Mouse (Mus musculus) intestine, embryonic 15.5 days (tissue): ENCODE measurements at regions not wholly inside any gene's neighbourhood (a gene's known extent, or its start where the extent isn't known, plus 50 kb on each side); places are given as distances from the start of the nearest gene placed in this dataset.

Source experiments
- ATAC-seq: fragments of 200-750 bp; cut with Nextera tagmentation; 2 replicates; pipeline ENCODE4 v1.8.0; 2017; ENCODE audit warnings: moderate TSS enrichment, moderate library complexity
- H3K27ac ChIP-seq: fragments of 300-500 bp; sonication (generic); 2 replicates; pipeline ENCODE4 v1.5.1; 2015; ENCODE audit warnings: mild to moderate bottlenecking, inconsistent platforms
- H3K27me3 ChIP-seq: fragments of 300-500 bp; sonication (generic); replicated peaks from 2 replicates; pipeline ENCODE4 v1.6.1; 2015; ENCODE audit warnings: inconsistent platforms
- H3K36me3 ChIP-seq: fragments of 300-500 bp; sonication (generic); 2 replicates; pipeline ENCODE4 v1.6.1; 2015; ENCODE audit warnings: inconsistent platforms
- H3K4me1 ChIP-seq: fragments of 300-500 bp; sonication (generic); replicated peaks from 2 replicates; pipeline ENCODE4 v1.6.1; 2015; ENCODE audit warnings: inconsistent platforms
- H3K4me2 ChIP-seq: fragments of 300-500 bp; sonication (generic); replicated peaks from 2 replicates; pipeline ENCODE4 v1.6.1; 2015; ENCODE audit warnings: mild to moderate bottlenecking, inconsistent platforms
- H3K4me3 ChIP-seq: fragments of 300-500 bp; sonication (generic); replicated peaks from 2 replicates; pipeline ENCODE4 v1.5.1; 2015; ENCODE audit warnings: inconsistent platforms
- H3K9ac ChIP-seq: fragments of 300-500 bp; sonication (generic); 2 replicates; pipeline ENCODE4 v1.6.1; 2015; ENCODE audit warnings: inconsistent platforms
- H3K9me3 ChIP-seq: fragments of 300-500 bp; sonication (generic); 2 replicates; pipeline ENCODE4 v1.6.1; 2016; ENCODE audit warnings: inconsistent platforms
- WGBS: fragments of 180-500 bp; shearing (Covaris S2); methylation state at CpG from one replicate; pipeline ENCODE4 v1.1.7; 2015; 5-methylcytosine and 5-hydroxymethylcytosine counted together

DNA sequence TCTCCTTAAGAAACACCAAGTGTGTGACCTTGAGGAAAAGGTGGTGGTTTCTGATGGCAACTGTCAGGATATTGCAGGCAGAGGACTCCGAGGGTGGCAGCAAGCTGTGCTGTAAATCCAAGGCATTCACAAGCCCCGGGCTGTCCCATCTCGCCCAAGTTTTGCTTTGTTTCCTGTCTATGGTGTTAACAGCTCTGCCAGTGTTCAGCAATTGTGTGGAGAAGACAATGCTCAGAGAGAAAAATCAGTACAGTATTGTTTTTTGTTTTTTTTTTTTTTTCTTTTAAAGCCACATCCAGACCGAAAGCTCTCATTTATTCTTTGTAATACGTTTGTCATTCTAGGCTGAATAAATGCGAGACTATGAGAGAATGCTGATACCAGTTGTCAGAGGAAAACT is 846.5 kb downstream of the Slc4a3 start:
- H3K27me3 ChIP-seq = no peaks in the 10 kb centered on the region
- 59% methylated on average over 6 of the region's 6 CpGs for WGBS
- H3K4me3 ChIP-seq = no peak overlapping the region
- no peak overlapping the region for H3K27ac ChIP-seq
- H3K9me3 ChIP-seq = no peaks in the 10 kb centered on the region
- H3K4me1 ChIP-seq = no peaks in the 10 kb centered on the region
- no peak overlapping the region for H3K4me2 ChIP-seq
- no peak overlapping the region for H3K9ac ChIP-seq
- no peaks in the 10 kb centered on the region for H3K36me3 ChIP-seq
- ATAC-seq = no peak

DNA sequence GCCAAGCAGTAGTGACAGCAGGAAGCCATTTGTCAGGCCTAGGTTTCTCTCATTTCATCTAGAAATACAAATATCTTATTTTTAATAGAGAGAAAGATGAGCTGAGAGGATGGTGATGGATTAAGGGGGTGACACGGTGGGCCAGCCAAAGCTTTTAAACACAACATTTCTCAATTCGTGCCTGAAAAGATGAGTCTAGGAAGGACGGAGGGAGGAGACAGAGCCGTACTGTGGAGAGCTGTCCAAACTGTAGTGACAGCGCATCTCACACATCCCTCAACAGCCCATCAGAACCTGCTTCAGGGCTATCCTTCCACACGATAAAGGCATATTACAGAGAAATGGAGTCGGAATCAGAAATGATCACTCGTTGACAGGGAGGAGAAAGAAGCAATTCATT is 848.0 kb downstream of the Slc4a3 start:
- 80% methylated on average over 8 of the region's 8 CpGs for WGBS
- ATAC-seq = no peak

DNA sequence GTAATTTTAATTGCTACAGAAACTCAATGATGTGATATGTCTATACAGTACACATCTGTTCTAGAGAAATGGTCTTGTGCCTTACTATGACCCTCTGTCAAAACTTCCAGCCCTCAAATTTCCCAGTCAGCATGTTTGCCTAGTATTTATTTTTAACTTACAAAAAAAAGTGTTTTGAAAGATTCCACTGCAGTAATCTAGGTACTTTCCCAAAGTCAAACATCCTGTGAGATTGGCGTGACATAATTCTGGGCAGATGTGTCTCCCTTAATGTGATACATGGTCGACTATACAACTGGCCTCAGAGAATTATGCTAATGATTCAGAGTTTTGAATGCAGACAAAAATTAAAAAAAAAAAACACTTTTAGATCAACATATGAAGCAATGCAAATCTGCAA is 856.8 kb downstream of the Slc4a3 start:
- H3K4me2 ChIP-seq = no peak overlapping the region
- H3K9me3 ChIP-seq = no peaks in the 10 kb centered on the region
- no peaks in the 10 kb centered on the region for H3K36me3 ChIP-seq
- no peak overlapping the region for H3K27ac ChIP-seq
- H3K9ac ChIP-seq = no peak overlapping the region
- no peak for ATAC-seq
- no peaks in the 10 kb centered on the region for H3K4me1 ChIP-seq
- WGBS = 63% methylated on average over 2 of the region's 2 CpGs
- H3K4me3 ChIP-seq = no peak overlapping the region
- no peaks in the 10 kb centered on the region for H3K27me3 ChIP-seq

More for the DNA sequence above, 848.0 kb downstream of the Slc4a3 start:
- Histone ChIP-seq H3K9me3 (no peaks in the 10 kb centered on the region), H3K27ac (no peak overlapping the region), H3K36me3 (no peaks in the 10 kb centered on the region), H3K4me2 (no peak overlapping the region), H3K4me3 (no peak overlapping the region), H3K27me3 (no peaks in the 10 kb centered on the region), H3K4me1 (no peaks in the 10 kb centered on the region), H3K9ac (no peak overlapping the region)

DNA sequence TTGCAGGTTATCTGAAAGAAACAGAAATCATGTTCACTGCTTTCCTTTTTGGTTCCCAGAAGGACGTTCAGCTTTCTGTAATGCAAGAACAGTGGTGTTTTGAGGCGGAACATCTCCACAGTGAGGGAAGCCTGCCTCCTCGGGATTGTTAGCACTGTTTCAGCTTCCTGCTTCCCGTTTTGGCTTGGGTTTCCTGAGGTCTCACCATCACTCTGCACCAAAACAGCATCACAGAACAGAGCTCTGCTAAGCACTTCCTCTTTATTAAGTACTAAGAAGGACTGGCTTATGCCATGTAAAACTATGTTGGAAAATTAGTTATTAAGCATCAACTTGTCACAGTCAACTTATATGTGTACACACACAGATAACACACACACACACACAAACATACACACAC is 857.9 kb downstream of the Slc4a3 start:
- Histone ChIP-seq H3K27ac (no peak overlapping the region), H3K27me3 (no peaks in the 10 kb centered on the region), H3K4me1 (no peaks in the 10 kb centered on the region), H3K4me2 (no peak overlapping the region), H3K4me3 (no peak overlapping the region), H3K36me3 (no peaks in the 10 kb centered on the region), H3K9me3 (no peaks in the 10 kb centered on the region), H3K9ac (no peak overlapping the region)
- no peak for ATAC-seq
- WGBS = 72% methylated on average over 4 of the region's 4 CpGs

DNA sequence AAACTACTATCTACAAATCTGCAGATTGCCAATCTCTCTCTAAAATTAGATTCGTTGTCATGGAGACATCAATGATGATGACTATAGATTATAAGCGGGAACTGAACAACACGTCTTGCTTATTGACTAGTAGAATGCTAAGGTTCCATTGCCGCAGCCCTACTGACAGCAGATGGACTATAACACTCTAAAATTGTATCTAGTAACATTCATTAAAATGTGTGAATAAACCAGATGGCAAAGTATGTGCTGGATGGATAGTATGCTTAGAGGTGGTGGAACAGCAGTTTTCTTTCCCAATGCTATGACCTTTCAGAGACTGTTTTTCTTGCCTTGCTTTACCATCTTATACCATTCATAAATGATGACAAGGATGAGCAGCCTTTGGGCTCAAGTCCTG is 864.7 kb downstream of the Slc4a3 start:
- Histone ChIP-seq H3K27ac (no peak overlapping the region), H3K27me3 (no peaks in the 10 kb centered on the region), H3K9me3 (no peaks in the 10 kb centered on the region), H3K9ac (no peak overlapping the region), H3K4me2 (no peak overlapping the region), H3K36me3 (no peaks in the 10 kb centered on the region), H3K4me3 (no peak overlapping the region), H3K4me1 (no peaks in the 10 kb centered on the region)
- 87% methylated on average over 4 of the region's 4 CpGs for WGBS
- no peak for ATAC-seq

DNA sequence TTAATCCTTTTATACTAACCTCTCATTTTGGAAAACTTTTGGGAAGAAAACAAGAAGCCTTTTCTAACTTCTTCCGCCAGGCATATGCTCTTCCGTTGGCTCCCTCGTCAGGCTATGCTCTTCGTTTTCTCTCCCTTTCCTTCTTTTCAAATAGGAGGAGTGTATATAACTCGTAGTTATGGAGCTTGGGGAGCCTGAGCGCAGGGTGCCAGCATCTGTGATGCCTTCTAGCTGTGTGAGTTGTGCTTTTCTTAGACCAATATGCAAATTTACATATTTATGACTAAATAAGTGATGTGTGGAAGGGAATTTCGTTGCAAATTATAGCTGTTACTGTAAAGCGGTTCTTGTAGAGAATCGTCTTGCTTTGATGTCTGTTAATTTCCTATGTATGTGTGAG is 874.5 kb downstream of the Slc4a3 start:
- Histone ChIP-seq H3K27ac (no peak overlapping the region), H3K9me3 (no peaks in the 10 kb centered on the region), H3K36me3 (no peaks in the 10 kb centered on the region), H3K9ac (no peak overlapping the region), H3K4me3 (no peak overlapping the region), H3K4me2 (no peak overlapping the region), H3K27me3 (no peaks in the 10 kb centered on the region), H3K4me1 (no peaks in the 10 kb centered on the region)
- no peak for ATAC-seq
- WGBS = 87% methylated on average over 9 of the region's 9 CpGs

DNA sequence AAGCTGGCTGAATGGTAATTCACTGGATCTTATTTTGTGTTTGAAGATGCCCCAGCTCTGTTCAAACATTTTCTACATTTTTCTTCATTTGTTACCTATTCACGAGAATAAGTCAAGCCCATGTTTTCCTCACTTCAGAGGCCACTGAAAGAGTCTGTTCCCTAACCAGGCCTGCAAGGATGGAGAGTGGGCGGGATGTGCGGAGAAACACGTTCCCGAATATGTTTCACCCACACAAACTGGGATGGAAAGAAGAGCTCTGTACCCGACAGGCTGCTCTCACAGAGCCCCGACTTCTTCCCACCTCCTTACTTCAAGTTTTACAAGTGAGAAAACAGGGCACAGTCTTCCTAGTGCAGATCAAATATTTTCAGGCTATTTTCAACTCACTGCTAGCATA is 881.4 kb downstream of the Slc4a3 start:
- WGBS = 77% methylated on average over 7 of the region's 7 CpGs
- ATAC-seq = no peak
- no peaks in the 10 kb centered on the region for H3K9me3 ChIP-seq

DNA sequence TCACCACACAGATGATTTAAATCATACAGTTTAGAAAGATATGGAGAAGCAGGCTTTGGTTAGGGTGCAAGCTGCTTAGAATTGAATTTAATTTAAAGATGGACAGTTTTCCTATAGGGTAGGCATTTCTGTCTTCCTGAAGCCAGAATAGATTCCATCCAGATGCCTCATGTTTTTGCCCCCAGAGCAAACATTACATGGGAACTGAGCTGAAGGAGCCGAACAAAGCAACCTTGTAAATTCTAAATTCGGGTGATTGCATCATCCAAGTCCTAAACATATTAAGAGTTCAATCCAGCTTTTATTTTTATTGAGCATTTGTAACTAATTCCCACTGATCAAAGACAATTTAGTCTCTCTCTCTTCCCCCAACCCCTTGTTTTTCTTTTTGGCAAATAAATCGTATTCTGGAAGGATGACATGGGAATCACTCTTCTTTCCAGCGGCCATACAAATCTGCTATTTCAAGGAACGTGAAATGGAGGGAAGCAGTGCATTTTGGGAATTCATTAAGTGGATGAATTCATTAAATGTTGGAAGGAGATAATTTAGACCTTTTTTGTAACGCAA is 884.1 kb downstream of the Slc4a3 start:
- H3K4me3 ChIP-seq = no peak overlapping the region
- H3K27ac ChIP-seq = no peak overlapping the region
- ATAC-seq = no peak
- no peak overlapping the region for H3K4me2 ChIP-seq
- WGBS = 82% methylated on average over 6 of the region's 6 CpGs
- H3K9me3 ChIP-seq = no peaks in the 10 kb centered on the region
- no peaks in the 10 kb centered on the region for H3K4me1 ChIP-seq
- H3K9ac ChIP-seq = no peak overlapping the region
- H3K27me3 ChIP-seq = no peaks in the 10 kb centered on the region
- H3K36me3 ChIP-seq = no peaks in the 10 kb centered on the region

More for the DNA sequence above, 881.4 kb downstream of the Slc4a3 start:
- Histone ChIP-seq H3K4me3 (no peak overlapping the region), H3K27me3 (no peaks in the 10 kb centered on the region), H3K4me1 (no peaks in the 10 kb centered on the region), H3K4me2 (no peak overlapping the region), H3K36me3 (no peaks in the 10 kb centered on the region), H3K27ac (no peak overlapping the region), H3K9ac (no peak overlapping the region)

DNA sequence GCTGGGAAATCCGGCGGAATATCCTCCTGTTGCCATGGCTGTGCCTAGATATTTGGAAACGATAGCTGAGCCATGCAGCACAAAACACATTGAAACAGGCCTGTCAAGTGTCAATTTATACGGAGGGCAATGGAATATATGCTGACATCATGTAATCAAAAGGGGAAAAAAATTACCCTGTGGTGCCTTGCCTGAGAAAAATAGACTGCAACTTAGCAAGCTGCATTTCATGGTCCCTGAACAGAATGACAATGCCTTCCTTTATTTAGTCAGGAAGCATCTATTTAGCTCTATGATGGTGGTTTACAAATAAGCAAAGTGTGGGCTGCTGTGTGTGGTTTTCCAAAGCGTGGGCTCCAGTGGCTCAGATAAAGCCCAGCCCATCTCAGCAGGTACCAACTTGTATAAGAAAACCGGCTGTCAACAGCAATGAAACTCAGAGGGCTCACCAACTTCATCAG is 887.4 kb downstream of the Slc4a3 start:
- H3K36me3 ChIP-seq = no peaks in the 10 kb centered on the region
- no peak overlapping the region for H3K4me2 ChIP-seq
- no peaks in the 10 kb centered on the region for H3K9me3 ChIP-seq
- no peaks in the 10 kb centered on the region for H3K27me3 ChIP-seq
- no peak overlapping the region for H3K9ac ChIP-seq
- no peak overlapping the region for H3K27ac ChIP-seq
- H3K4me1 ChIP-seq = no peaks in the 10 kb centered on the region
- WGBS = 60% methylated on average over 6 of the region's 6 CpGs
- ATAC-seq = no peak
- no peak overlapping the region for H3K4me3 ChIP-seq

DNA sequence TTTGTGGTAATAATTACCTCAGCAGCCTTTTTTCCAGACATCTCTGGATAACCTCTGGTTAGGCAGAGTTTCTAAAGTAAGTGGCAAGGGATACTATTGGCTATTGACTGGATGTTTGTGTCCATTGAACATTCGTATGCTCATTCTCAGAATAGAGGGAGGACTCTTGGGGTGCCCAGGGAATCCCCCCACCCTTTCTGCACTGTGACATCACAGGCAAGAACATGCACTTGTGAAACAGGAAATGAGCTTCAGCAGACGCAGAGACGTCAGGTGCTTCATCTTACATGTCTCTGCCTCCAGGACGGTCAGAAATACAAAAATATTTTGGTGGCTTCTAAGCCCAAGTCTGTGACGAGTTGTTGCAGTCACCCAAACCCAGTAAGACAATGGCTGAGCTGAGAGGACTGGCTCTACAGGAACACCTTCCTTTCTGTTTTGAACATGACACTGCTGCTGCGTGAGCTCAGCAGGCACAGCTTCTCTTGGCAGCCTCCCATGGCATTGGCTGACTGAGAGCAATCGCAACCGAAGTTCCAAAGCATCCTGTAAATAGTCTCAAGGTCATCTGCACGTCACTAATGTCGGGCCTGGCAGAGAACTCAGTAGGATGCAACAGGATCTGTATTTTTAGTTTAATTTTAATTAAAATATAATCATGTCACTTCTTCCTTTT is 904.6 kb downstream of the Slc4a3 start:
- no peak overlapping the region for H3K4me2 ChIP-seq
- no peaks in the 10 kb centered on the region for H3K4me1 ChIP-seq
- no peak for ATAC-seq
- 55% methylated on average over 10 of the region's 10 CpGs for WGBS
- H3K27me3 ChIP-seq = no peaks in the 10 kb centered on the region
- H3K4me3 ChIP-seq = no peak overlapping the region
- H3K9me3 ChIP-seq = no peaks in the 10 kb centered on the region
- no peak overlapping the region for H3K27ac ChIP-seq
- no peak overlapping the region for H3K9ac ChIP-seq
- H3K36me3 ChIP-seq = no peaks in the 10 kb centered on the region

DNA sequence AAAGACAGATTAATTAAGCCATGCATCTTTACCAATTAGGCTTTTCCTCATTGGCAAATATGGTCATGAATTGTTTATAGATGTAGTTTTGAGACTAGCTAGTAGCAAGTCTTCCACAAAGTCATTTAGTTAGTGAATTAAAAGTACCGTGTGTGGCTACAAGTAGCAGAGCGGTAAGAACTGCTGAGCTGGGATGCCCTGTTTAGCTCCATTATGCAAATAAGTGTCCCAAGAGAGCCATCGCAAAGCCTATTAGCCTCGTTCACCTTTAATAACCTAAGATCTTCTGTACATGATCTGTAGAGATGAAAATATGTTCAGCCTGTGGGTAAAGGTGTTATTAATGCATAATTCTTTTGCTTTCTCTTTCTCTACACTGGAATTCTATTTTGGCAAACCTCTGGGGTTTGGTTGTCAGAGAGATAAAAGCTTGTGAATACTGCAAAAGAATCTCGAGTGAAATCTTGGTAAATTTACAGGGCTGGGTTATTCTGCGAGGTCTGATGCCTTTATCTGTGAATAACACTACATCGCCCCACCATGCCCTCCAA is 907.2 kb downstream of the Slc4a3 start:
- H3K9ac ChIP-seq = no peak overlapping the region
- no peak for ATAC-seq
- no peak overlapping the region for H3K4me2 ChIP-seq
- H3K4me1 ChIP-seq = no peaks in the 10 kb centered on the region
- no peak overlapping the region for H3K4me3 ChIP-seq
- H3K36me3 ChIP-seq = no peaks in the 10 kb centered on the region
- H3K27me3 ChIP-seq = no peaks in the 10 kb centered on the region
- no peak overlapping the region for H3K27ac ChIP-seq
- no peaks in the 10 kb centered on the region for H3K9me3 ChIP-seq
- 86% methylated on average over 7 of the region's 7 CpGs for WGBS

DNA sequence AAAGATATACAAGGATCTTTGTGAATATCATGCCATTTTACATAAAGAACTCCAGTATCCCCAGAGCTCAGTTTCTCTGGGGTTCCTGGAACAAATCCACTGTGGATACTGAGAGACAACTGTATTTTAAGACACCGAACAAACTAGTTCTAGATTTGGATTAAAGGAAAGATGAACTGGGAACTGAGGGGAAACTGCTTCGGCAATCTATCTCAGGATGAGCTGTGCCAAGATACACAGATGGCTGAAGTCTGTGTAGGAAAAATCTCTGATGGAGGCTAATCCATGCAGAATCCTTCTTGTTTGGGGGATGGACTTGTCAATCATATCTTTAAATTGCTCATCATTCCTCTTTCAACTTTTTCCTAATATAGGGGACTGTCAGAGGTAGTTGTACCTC is 920.5 kb downstream of the Slc4a3 start:
- no peak overlapping the region for H3K4me2 ChIP-seq
- H3K4me1 ChIP-seq = no peaks in the 10 kb centered on the region
- no peaks in the 10 kb centered on the region for H3K9me3 ChIP-seq
- no peak for ATAC-seq
- 77% methylated on average over 2 of the region's 2 CpGs for WGBS
- no peak overlapping the region for H3K27ac ChIP-seq
- H3K9ac ChIP-seq = no peak overlapping the region
- H3K4me3 ChIP-seq = no peak overlapping the region
- H3K27me3 ChIP-seq = no peaks in the 10 kb centered on the region
- no peaks in the 10 kb centered on the region for H3K36me3 ChIP-seq

DNA sequence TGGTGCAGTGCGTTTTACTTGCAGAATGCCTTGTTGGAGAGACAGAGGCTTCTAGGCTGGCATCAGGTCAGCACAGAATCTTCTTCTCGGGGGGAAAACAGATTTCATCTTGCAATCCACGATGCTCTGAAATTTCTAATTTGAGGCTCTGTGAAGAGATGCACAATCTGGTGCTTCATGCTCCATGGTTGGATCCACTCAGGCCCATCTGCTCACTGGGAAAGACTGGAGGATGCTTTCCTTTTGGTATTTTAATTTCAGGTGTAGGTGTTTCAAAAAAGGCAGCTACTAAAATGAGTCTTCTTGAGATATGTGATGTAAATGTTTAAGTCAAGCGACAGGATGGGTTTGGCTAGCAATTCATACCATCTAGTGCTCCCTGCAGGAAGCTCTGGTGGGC is 938.1 kb downstream of the Slc4a3 start:
- ATAC-seq = no peak
- Histone ChIP-seq H3K9ac (no peak overlapping the region), H3K4me3 (no peak overlapping the region), H3K4me1 (no peaks in the 10 kb centered on the region), H3K36me3 (no peaks in the 10 kb centered on the region), H3K27ac (no peak overlapping the region), H3K27me3 (no peaks in the 10 kb centered on the region), H3K9me3 (no peaks in the 10 kb centered on the region), H3K4me2 (no peak overlapping the region)
- 85% methylated on average over 4 of the region's 4 CpGs for WGBS
